ENCODE assay signal across 11 mouse cellular contexts in genomic region chr9:24760461-24760860, GRCm38 (mm10). TPM values are rescaled to one million over a fixed set of nuclear protein-coding genes. Genes with fewer than 3 reads are reported as not detected.
DNase-seq lines count a peak whose midpoint lies in the region; TF ChIP-seq lines count a peak whose summit lies in the region.
"Had no signal": no experiment of that assay in that cellular context is flagged by ENCODE, and none has a peak within 500 bp of the region (broad histone marks: within the 10 kb centered on the region; RNA-seq: fewer than 3 reads in every experiment).

No protein-coding gene starts in this region.

- TF ChIP-seq CTCF in gastrocnemius, adult 2 months (IDR thresholded peaks at IDR 0.05): peak; percentile 32
- TF ChIP-seq CTCF in cerebellum, adult 2 months (IDR thresholded peaks at IDR 0.05; ENCODE audit: borderline replicate concordance, insufficient read depth, low read depth, low read length): no peak

- intact Hi-C loops in gastrocnemius, adult 2 months (cut with DNase I): no loop called here
- intact Hi-C loops in left cerebral cortex, postnatal 4 days (cut with DNase I): no loop called here
- intact Hi-C loops in left cerebral cortex, postnatal 36 days (cut with DNase I): no loop called here

- TF ChIP-seq POLR2A in cerebellum, adult 2 months (IDR thresholded peaks at IDR 0.05; ENCODE audit: borderline replicate concordance, insufficient read depth, low read length): no peak

- no peak overlapping the region for H3K4me3 ChIP-seq in gastrocnemius, adult 2 months
- H3K4me3 ChIP-seq in cerebellum, adult 2 months (replicated peaks; ENCODE audit: insufficient read depth, low read depth, low read length): no peak overlapping the region
- H3K4me3 ChIP-seq: forebrain, embryonic 13.5 days; intestine, embryonic 15.5 days; limb, embryonic 13.5 days had no signal

- 40% methylated on average over 4 of the region's 4 CpGs for WGBS in cerebellum, adult 2 months

- no peaks in the 10 kb centered on the region for H3K4me1 ChIP-seq in cerebellum, adult 2 months (ENCODE audit: control insufficient read depth, insufficient read depth, low read length)
- H3K4me1 ChIP-seq: forebrain, embryonic 13.5 days; intestine, embryonic 15.5 days; limb, embryonic 13.5 days had no signal

- no peaks in the 10 kb centered on the region for H3K27me3 ChIP-seq in cerebellum, adult 2 months (ENCODE audit: control insufficient read depth, insufficient read depth, low read length)
- H3K27me3 ChIP-seq: intestine, embryonic 15.5 days had no signal

- no peak overlapping the region for H3K27ac ChIP-seq in gastrocnemius, adult 2 months
- no peak overlapping the region for H3K27ac ChIP-seq in cerebellum, adult 2 months (ENCODE audit: insufficient read depth, low read length)
- H3K27ac ChIP-seq: forebrain, embryonic 13.5 days; intestine, embryonic 15.5 days; limb, embryonic 13.5 days had no signal

- no peak for DNase-seq in gastrocnemius, adult 2 months
- no peak for DNase-seq in gastrocnemius, postnatal 4 days (ENCODE audit: low spot score in 2 of 2)
- peak; percentile 6 for DNase-seq in left cerebral cortex, postnatal 4 days
- no peak for DNase-seq in left cerebral cortex, postnatal 36 days (ENCODE audit: low spot score in 2 of 2)
- DNase-seq in A20 (ENCODE audit: low read depth, low spot score) (peak; percentile 1), MN1 (ENCODE audit: low spot score) (no peak)
- DNase-seq in brain, adult 2 months (ENCODE audit: low read depth, low spot score): peak; percentile 8
- no peak for DNase-seq in cerebellum, adult 2 months

RNA-seq across cellular contexts. Expression of gene Tbx20, which starts 13.6 kb away (rescaled TPM):
- total RNA-seq in gastrocnemius, adult 2 months (2021): not detected
- under 1 TPM in 1 of 2 experiments, not detected in 1; 0.25 TPM for total RNA-seq in gastrocnemius, postnatal 4 days (2021)
- total RNA-seq in left cerebral cortex, postnatal 4 days (2021): not detected
- not detected for total RNA-seq in left cerebral cortex, postnatal 36 days (2021)
- 0.16 and 0.29 TPM in 2 replicates for polyA plus RNA-seq in cerebellum, adult 2 months (2012; rRNA removed)
- polyA plus RNA-seq: limb, embryonic 13.5 days had no signal

Comparison
In these comparisons a context has a peak if more than half of its experiments do, and no peak if none do; other contexts are left out.
1. DNase-seq: peak in left cerebral cortex, postnatal 4 days (single experiment), A20 (single experiment) and brain, adult 2 months (single experiment); none in gastrocnemius, adult 2 months (single experiment), gastrocnemius, postnatal 4 days (0 of 2), left cerebral cortex, postnatal 36 days (0 of 2), MN1 (single experiment) and cerebellum, adult 2 months (0 of 2).